Mouse (Mus musculus): ENCODE measurements around the gene Ankrd54. TPM values are rescaled to one million over a fixed set of nuclear protein-coding genes. Genes with fewer than 3 reads are reported as not detected.

Ankrd54 gene
- polyA plus RNA-seq, 1 experiment from 2014 or later = 60.3 TPM

DNA sequence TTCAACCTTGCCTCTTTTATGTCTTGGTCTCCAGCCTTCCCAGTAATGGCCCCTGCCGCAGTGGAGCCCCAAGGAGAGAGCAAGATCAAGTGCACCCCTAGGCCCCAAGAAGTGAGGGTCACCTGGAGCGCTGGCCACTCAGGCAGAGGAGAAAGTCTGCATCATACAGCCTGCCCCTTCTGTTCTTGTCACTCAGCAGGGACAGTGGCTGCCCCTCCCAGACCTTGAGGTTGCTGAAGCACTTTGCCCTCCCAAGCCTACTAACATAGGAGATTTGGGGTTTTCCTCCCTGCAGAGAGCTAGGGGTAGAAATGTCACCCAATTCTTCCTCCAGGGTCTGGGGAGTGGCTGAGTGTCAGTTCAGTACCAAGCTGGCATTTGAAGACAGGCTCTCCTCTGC is 10.3 kb downstream of the Ankrd54 start:
- Histone ChIP-seq H3K4me1 (peaks cover 9% of the 10 kb centered on the region), H3K36me3 (peaks cover 58% of the 10 kb centered on the region), H3K4me2 (replicated peaks) (no peak overlapping the region), H3K9me3 (replicated peaks) (no peaks in the 10 kb centered on the region), H3K4me3 (no peak overlapping the region), H3K9ac (no peak overlapping the region), H3K27me3 (no peaks in the 10 kb centered on the region; the same call in 1 of the 2 replicates), H3K27ac (no peak overlapping the region)
- ATAC-seq (ENCODE audit: low FRiP score) = no peak
- 93% methylated on average over 2 of the region's 2 CpGs for WGBS

- Histone ChIP-seq H3K4me1 (peaks cover 9% of the 10 kb centered on the region), H3K4me3 (no peak overlapping the region), H3K27me3 (no peaks in the 10 kb centered on the region; the same call in 1 of the 2 replicates), H3K27ac (peak overlapping the region; percentile 35; the same call in 1 of the 2 replicates), H3K36me3 (peaks cover 52% of the 10 kb centered on the region), H3K9ac (no peak overlapping the region), H3K9me3 (replicated peaks) (no peaks in the 10 kb centered on the region), H3K4me2 (replicated peaks) (no peak overlapping the region)
- ATAC-seq (ENCODE audit: low FRiP score) = no peak
- WGBS = 72% methylated on average over 13 of the region's 13 CpGs
Measured at GRCm38 (mm10) chr15:79051461-79052360, 11.0 kb downstream of the Ankrd54 start.

DNA sequence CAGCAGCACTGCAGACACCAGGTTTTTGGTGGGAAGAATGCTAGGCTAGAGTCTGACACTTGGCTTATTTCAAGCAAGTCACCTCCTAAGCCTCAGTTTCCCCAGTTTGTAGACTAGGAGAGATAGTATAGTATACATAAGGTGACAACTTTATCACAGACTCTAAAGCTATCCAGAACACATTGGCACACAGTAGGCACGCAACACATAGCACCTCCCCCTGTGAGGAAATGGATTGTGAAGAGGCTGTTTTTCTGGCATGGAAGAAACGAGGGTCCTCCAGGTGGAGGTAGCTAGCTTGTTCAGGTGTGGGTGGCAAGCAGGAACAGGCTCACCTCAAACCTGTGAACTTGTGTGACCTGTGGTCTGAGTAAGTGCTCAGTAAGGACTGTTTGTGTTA is 11.7 kb downstream of the Ankrd54 start:
- Histone ChIP-seq H3K9me3 (replicated peaks) (no peaks in the 10 kb centered on the region), H3K27ac (no peak overlapping the region), H3K4me2 (replicated peaks) (no peak overlapping the region), H3K27me3 (no peaks in the 10 kb centered on the region; the same call in 1 of the 2 replicates), H3K4me1 (peaks cover 9% of the 10 kb centered on the region), H3K36me3 (peaks cover 44% of the 10 kb centered on the region), H3K9ac (no peak overlapping the region), H3K4me3 (no peak overlapping the region)
- ATAC-seq (ENCODE audit: low FRiP score) = no peak
- 92% methylated on average over 2 of the region's 2 CpGs for WGBS

DNA sequence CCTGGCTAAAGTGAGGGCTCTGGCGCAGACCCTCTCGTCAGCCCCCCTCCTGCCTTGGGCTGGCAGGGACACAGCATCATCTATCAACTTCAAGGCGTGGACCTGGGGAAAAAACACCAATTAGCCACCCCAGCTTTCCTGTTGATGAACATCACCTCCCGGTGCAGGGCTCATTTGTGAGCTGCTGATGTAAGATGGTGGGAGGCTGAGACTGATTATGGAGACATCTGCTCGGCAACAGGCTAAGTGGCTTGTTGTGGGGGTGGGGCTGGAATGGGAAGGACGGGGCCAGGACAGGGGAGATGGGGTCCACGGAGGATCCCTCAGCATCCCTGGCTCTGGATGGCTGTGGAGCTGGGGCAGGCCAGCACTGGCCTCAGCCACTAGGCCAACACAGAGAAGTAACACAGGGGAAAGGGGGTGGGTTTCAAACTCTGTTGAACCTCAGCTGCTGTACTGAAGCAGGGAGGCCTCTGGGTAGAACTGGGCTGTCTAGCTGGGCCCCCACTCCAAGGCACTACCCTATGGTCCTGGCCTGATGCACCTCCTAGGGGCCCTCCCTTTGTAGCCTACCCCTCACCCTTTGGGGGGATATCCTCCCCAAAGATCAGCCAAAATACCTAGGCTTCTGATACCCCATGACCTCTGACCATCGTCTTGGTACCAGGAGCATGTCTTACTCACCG is 12.4 kb downstream of the Ankrd54 start:
- Histone ChIP-seq H3K9me3 (replicated peaks) (no peaks in the 10 kb centered on the region), H3K4me3 (no peak overlapping the region), H3K4me2 (replicated peaks) (no peak overlapping the region), H3K36me3 (peaks cover 38% of the 10 kb centered on the region), H3K9ac (no peak overlapping the region), H3K27me3 (no peaks in the 10 kb centered on the region; the same call in 1 of the 2 replicates), H3K27ac (no peak overlapping the region), H3K4me1 (peaks cover 9% of the 10 kb centered on the region)
- WGBS = 54% methylated on average over 9 of the region's 9 CpGs
- ATAC-seq (ENCODE audit: low FRiP score) = peak; percentile 32; the same call in 1 of the 2 replicates

GRCm38 (mm10) chr15:79048186-79048585 is 14.5 kb downstream of the Ankrd54 start:
- no peak overlapping the region for H3K9ac ChIP-seq

DNA sequence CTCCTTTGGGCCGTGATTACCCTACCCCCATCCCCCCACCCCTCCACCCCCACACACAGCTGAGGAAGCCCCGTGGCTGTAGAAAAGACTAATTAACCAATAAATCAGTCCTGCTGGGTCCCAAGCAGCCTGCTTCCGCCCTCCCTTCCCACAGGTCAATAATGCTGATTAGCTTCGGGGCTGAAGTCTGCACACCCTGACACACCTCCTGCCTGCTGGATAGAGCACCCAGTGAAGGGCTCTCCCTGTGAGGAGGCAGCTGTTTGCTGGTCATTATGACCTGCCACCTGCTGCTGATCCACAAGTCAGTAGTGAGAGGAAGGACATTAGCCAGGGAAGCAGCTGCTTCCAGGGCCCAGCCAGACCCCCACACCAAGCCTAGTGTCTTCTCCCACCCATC is 17.9 kb downstream of the Ankrd54 start:
- H3K27ac ChIP-seq = peak overlapping the region; percentile 23; the same call in 1 of the 2 replicates
- H3K4me3 ChIP-seq = no peak overlapping the region

More at GRCm38 (mm10) chr15:79048186-79048585, 14.5 kb downstream of the Ankrd54 start:
- Histone ChIP-seq H3K36me3 (peaks cover 16% of the 10 kb centered on the region), H3K4me3 (no peak overlapping the region), H3K27ac (no peak overlapping the region), H3K4me1 (peaks cover 23% of the 10 kb centered on the region), H3K9me3 (replicated peaks) (no peaks in the 10 kb centered on the region), H3K27me3 (peaks cover 14% of the 10 kb centered on the region), H3K4me2 (replicated peaks) (no peak overlapping the region)
- 73% methylated on average over 4 of the region's 4 CpGs for WGBS
- ATAC-seq (ENCODE audit: low FRiP score) = no peak

GRCm38 (mm10) chr15:79042721-79043491 is 19.8 kb downstream of the Ankrd54 start:
- under 1% methylated on average over 99 of the region's 105 CpGs for WGBS
- ATAC-seq (ENCODE audit: low FRiP score) = no peak
- Histone ChIP-seq H3K27me3 (peaks cover 55% of the 10 kb centered on the region), H3K4me2 (replicated peaks) (peak overlapping the region; percentile 81), H3K9me3 (replicated peaks) (no peaks in the 10 kb centered on the region), H3K9ac (peak overlapping the region; percentile 49), H3K4me1 (peaks cover 42% of the 10 kb centered on the region), H3K27ac (0 out of 2 replicates have a peak overlapping the region, but pooled peaks have one; percentile 18), H3K4me3 (peak overlapping the region; percentile 47), H3K36me3 (no peaks in the 10 kb centered on the region)

More for the DNA sequence above, 17.9 kb downstream of the Ankrd54 start:
- no peaks in the 10 kb centered on the region for H3K36me3 ChIP-seq
- H3K4me2 ChIP-seq (replicated peaks) = no peak overlapping the region
- peak; percentile 75 for ATAC-seq (ENCODE audit: low FRiP score)
- peaks cover 37% of the 10 kb centered on the region for H3K4me1 ChIP-seq
- 10% methylated on average over 4 of the region's 4 CpGs for WGBS
- H3K9me3 ChIP-seq (replicated peaks) = no peaks in the 10 kb centered on the region
- H3K9ac ChIP-seq = no peak overlapping the region
- peaks cover 47% of the 10 kb centered on the region for H3K27me3 ChIP-seq

DNA sequence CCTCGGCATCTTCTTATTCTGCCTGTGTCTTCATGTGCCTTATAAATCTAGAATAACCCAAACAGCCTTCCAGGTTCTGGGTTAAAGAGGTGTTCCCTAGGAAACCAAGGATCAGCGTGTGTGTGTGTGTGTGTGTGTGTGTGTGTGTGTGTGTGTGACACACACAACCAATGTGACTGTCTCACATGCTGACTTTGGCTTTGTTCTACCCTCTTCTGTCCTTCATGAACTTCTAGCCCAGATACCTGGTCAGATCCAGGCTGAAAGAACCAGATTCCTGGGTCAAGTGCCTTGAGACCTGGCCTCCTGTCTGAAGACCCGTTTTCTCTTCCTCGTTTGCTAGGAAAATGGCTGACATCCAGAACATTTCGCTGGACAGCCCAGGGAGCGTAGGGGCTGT is 21.1 kb downstream of the Ankrd54 start, which contains the start of gene Galr3:
TSS of gene Galr3 (plus strand) at position 301 of the 400 bp plus-strand sequence.
- ATAC-seq (ENCODE audit: low FRiP score) = no peak
- H3K9me3 ChIP-seq (replicated peaks) = no peaks in the 10 kb centered on the region
- H3K27ac ChIP-seq = 0 out of 2 replicates have a peak within 1 kb of the TSS, but pooled peaks have one; percentile 18
- H3K36me3 ChIP-seq = peaks cover 3% of the 10 kb centered on the region; the same call in 1 of the 2 replicates
- peak within 1 kb of the TSS; percentile 47 for H3K4me3 ChIP-seq
- H3K27me3 ChIP-seq = peaks cover 55% of the 10 kb centered on the region
- H3K9ac ChIP-seq = peak within 1 kb of the TSS; percentile 49
- 79% methylated on average over 6 of the region's 6 CpGs for WGBS
- H3K4me2 ChIP-seq (replicated peaks) = peak within 1 kb of the TSS; percentile 81
- peaks cover 43% of the 10 kb centered on the region for H3K4me1 ChIP-seq

- peaks cover 6% of the 10 kb centered on the region; the same call in 1 of the 2 replicates for H3K36me3 ChIP-seq
- 23% methylated on average over 24 of the region's 24 CpGs for WGBS
- H3K9me3 ChIP-seq (replicated peaks) = no peaks in the 10 kb centered on the region
- peaks cover 55% of the 10 kb centered on the region for H3K27me3 ChIP-seq
- peaks cover 43% of the 10 kb centered on the region for H3K4me1 ChIP-seq
- no peak overlapping the region for H3K27ac ChIP-seq
- ATAC-seq (ENCODE audit: low FRiP score) = no peak
- H3K9ac ChIP-seq = peak overlapping the region; percentile 23; the same call in 1 of the 2 replicates
- H3K4me3 ChIP-seq = peak overlapping the region; percentile 16
- H3K4me2 ChIP-seq (replicated peaks) = peak overlapping the region; percentile 48
Measured at GRCm38 (mm10) chr15:79040501-79041416, 21.9 kb downstream of the Ankrd54 start.

DNA sequence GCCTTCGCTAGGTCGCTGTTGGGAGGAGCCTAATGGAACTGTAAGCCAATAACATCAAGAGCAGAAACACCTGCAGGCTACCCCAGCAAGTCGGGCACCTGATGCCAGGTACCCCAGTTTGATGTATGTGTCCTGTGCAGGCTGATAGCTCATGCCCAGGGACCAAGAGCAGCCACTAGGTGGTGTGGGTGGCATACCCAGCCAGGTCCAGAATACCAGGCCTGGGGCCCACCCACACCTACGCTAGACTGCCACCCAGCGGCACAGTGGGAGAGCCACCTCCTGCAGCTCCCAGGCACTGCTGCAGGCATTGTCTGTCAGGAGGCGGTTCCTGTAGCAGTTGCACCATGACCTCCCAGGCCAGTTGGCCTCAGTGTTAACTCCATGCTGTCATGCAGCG is 23.8 kb downstream of the Ankrd54 start:
- Histone ChIP-seq H3K9me3 (replicated peaks) (no peaks in the 10 kb centered on the region), H3K4me3 (no peak overlapping the region), H3K27me3 (peaks cover 47% of the 10 kb centered on the region), H3K36me3 (peaks cover 8% of the 10 kb centered on the region; the same call in 1 of the 2 replicates), H3K4me1 (peaks cover 32% of the 10 kb centered on the region), H3K9ac (no peak overlapping the region), H3K27ac (no peak overlapping the region), H3K4me2 (replicated peaks) (no peak overlapping the region)
- peak; percentile 26; the same call in 1 of the 2 replicates for ATAC-seq (ENCODE audit: low FRiP score)
- WGBS = 25% methylated on average over 7 of the region's 7 CpGs

- no peak for ATAC-seq (ENCODE audit: low FRiP score)
- H3K36me3 ChIP-seq = peaks cover 8% of the 10 kb centered on the region; the same call in 1 of the 2 replicates
- H3K4me1 ChIP-seq = peaks cover 31% of the 10 kb centered on the region
- H3K4me2 ChIP-seq (replicated peaks) = no peak overlapping the region
- no peak overlapping the region for H3K4me3 ChIP-seq
- 70% methylated on average over 10 of the region's 10 CpGs for WGBS
- H3K27ac ChIP-seq = 0 out of 2 replicates have a peak overlapping the region, but pooled peaks have one; percentile 23
- peaks cover 42% of the 10 kb centered on the region for H3K27me3 ChIP-seq
- H3K9me3 ChIP-seq (replicated peaks) = no peaks in the 10 kb centered on the region
- no peak overlapping the region for H3K9ac ChIP-seq
Measured at GRCm38 (mm10) chr15:79038331-79038730, 24.4 kb downstream of the Ankrd54 start.
